Mouse (Mus musculus) urinary bladder, postnatal 10 days (tissue): ENCODE data around the gene Rbm4.

ENCODE experiments used
- DNase-seq: peaks from one replicate; pipeline ENCODE4 v3.0.0; 2022; ENCODE audit warnings: low spot score

Gene Rbm4

DNA sequence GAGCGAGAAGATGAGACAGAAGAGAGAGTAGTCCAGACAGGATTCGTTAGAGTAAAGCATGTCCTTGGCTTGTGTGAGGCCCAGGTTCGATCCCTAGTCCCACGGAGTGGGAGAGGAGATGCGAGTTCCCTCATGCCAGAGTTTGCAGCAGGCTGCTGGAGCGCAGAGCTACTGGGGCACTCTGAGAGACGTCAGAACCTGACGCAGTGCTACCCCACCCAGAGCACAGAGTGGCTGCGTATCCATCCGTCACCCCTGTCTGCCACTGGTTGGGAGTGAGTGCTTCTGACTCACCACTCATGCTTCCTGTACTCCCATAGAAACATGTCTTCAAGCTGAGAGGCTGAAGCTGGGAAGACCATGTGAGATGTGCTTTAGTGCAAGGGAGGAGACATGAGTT lies 52.2 kb downstream of the Rbm4 start:
- no peak for DNase-seq

- DNase-seq = no peak
Measured at GRCm38 (mm10) chr19:4739762-4740161, 53.9 kb downstream of the Rbm4 start.

GRCm38 (mm10) chr19:4739053-4739452 lies 54.6 kb downstream of the Rbm4 start:
- DNase-seq = no peak

DNA sequence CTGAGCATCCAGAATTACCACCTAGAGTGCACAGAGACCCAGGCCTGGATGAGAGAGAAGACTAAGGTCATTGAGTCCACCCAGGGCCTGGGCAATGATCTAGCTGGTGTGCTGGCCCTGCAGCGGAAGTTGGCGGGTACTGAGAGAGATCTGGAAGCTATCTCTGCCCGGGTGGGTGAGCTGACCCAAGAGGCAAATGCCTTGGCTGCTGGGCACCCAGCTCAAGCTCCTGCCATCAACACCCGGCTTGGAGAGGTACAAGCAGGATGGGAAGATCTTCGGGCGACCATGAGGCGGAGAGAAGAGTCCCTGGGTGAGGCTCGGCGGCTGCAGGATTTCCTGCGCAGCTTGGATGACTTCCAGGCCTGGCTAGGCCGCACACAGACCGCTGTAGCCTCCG lies 55.8 kb downstream of the Rbm4 start:
- no peak for DNase-seq
